Mouse (Mus musculus) stomach, embryonic 16.5 days (tissue): ENCODE data around the gene Glis1. TPM values are rescaled to one million over a fixed set of nuclear protein-coding genes. Genes with fewer than 3 reads are reported as not detected.

ENCODE experiments used
- ATAC-seq: fragments of 200-750 bp; cut with Nextera tagmentation; 2 replicates; pipeline ENCODE4 v1.8.0; 2017; ENCODE audit warnings: moderate number of reproducible peaks, moderate TSS enrichment; ENCODE audit not compliant: insufficient read depth, low FRiP score
- H3K27ac ChIP-seq: fragments of 300-500 bp; sonication (generic); 2 replicates; pipeline ENCODE4 v1.5.1; 2014; ENCODE audit warnings: low read length
- H3K27me3 ChIP-seq: fragments of 300-500 bp; sonication (generic); 2 replicates; pipeline ENCODE4 v1.6.1; 2014; ENCODE audit warnings: low read length, control low read depth, mixed read lengths; ENCODE audit not compliant: control insufficient read depth, insufficient read depth
- H3K36me3 ChIP-seq: fragments of 300-500 bp; sonication (generic); 2 replicates; pipeline ENCODE4 v1.6.1; 2014; ENCODE audit warnings: low read length; ENCODE audit not compliant: control insufficient read depth, insufficient read depth
- H3K4me1 ChIP-seq: fragments of 300-500 bp; sonication (generic); 2 replicates; pipeline ENCODE4 v1.6.1; 2014; ENCODE audit warnings: low read length, control low read depth, mixed read lengths; ENCODE audit not compliant: control insufficient read depth, insufficient read depth
- H3K4me2 ChIP-seq: fragments of 300-500 bp; sonication (generic); 2 replicates; pipeline ENCODE4 v1.6.1; 2014; ENCODE audit warnings: low read depth, low read length, mixed read lengths
- H3K4me3 ChIP-seq: fragments of 300-500 bp; sonication (generic); replicated peaks from 2 replicates; pipeline ENCODE4 v1.5.1; 2014; ENCODE audit warnings: mild to moderate bottlenecking, low read length
- H3K9ac ChIP-seq: fragments of 300-500 bp; sonication (generic); 2 replicates; pipeline ENCODE4 v1.6.1; 2014; ENCODE audit warnings: low read length
- H3K9me3 ChIP-seq: fragments of 300-500 bp; sonication (generic); replicated peaks from 2 replicates; pipeline ENCODE4 v1.6.1; 2016; ENCODE audit warnings: low read length, control low read depth; ENCODE audit not compliant: control insufficient read depth
- WGBS: fragments of 180-500 bp; shearing (Covaris S2); extraction: QIAGEN DNeasy Blood & Tissue Kit; methylation state at CpG from one replicate; pipeline ENCODE4 v1.1.7; 2014; 5-methylcytosine and 5-hydroxymethylcytosine counted together
- polyA plus RNA-seq: library from polyadenylated mRNA; unstranded; fragments of >200 nt; fragmentation: Nextera tagmentation; extraction: Ambion mirVana; gene quantifications from 2 replicates; pipeline ENCODE4 v1.2.1, GENCODE M21; 2015

The Glis1 gene
- polyA plus RNA-seq, 1 experiment from 2014 or later = 0.87 TPM

DNA sequence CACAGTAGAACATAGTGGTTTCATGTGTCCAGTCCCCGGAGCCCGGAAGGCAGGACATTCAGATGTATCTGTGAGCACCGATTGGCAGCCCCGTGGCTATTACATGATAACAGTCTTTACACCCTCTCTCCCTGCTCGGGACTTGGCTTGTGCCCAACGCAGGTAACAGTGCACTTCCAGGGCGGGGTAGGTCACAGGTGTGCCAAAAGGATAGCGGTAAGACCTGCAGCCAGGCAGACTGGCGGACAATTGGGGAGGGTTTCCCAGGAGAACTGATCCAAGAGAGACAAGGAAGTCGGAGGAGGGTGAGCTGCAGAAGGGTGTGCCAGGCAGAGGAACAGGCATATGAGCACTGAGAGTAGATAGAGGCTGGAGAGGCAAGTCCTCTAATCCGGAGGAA, 84.4 kb downstream of the Glis1 start:
- 77% methylated on average over 11 of the region's 11 CpGs for WGBS
- Histone ChIP-seq H3K4me3 (no peak overlapping the region), H3K27ac (no peak overlapping the region), H3K36me3 (no peaks in the 10 kb centered on the region), H3K4me2 (no peak overlapping the region), H3K9ac (no peak overlapping the region), H3K4me1 (0 out of 2 replicates have a peak, but pooled peaks cover 6% of the 10 kb centered on the region), H3K9me3 (no peaks in the 10 kb centered on the region), H3K27me3 (no peaks in the 10 kb centered on the region)
- ATAC-seq = no peak

DNA sequence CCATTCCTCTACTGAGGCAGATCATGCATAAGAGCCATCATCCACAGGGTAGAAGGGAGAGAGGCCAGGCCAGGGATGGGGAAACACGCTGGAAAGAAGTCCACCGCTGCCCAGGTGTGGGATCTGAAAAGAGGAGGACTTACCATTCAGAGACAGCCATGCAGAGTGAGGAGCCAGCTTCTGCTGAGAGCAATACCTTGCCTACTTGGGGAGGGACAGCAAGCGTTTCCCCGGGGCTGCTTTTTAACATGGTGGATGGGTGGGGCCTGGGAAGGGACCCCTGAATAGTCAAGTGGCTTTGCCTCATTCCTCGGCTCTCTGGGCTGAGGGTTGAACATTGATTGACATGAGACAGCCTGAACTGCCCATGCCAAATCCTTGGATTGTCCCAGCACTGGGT, 85.7 kb downstream of the Glis1 start:
- Histone ChIP-seq H3K4me2 (no peak overlapping the region), H3K27me3 (no peaks in the 10 kb centered on the region), H3K9me3 (no peaks in the 10 kb centered on the region), H3K9ac (no peak overlapping the region), H3K36me3 (no peaks in the 10 kb centered on the region), H3K27ac (no peak overlapping the region), H3K4me1 (0 out of 2 replicates have a peak, but pooled peaks cover 6% of the 10 kb centered on the region), H3K4me3 (no peak overlapping the region)
- 83% methylated on average over 5 of the region's 5 CpGs for WGBS
- no peak for ATAC-seq

DNA sequence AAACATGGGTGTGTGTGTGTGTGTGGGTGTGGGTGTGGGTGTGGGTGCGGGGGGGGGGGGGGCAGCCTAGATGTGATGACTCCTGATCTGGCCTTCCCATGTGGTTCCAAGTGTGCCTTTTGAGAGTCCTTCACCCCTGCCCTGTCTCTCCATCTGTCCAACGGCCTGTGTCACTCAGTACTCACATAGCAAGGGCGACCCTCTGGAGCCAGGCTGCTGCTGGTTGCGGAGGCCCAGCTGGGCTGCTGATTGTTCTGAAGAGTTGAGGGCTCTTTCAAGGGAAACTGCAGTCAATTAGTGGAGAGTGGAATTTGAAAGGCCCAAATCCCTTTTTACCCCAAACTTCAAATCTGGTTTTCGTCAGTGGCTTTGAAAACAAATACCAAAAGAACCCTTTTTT, 86.4 kb downstream of the Glis1 start:
- Histone ChIP-seq H3K27ac (no peak overlapping the region), H3K4me2 (no peak overlapping the region), H3K4me1 (0 out of 2 replicates have a peak, but pooled peaks cover 6% of the 10 kb centered on the region), H3K9me3 (no peaks in the 10 kb centered on the region), H3K4me3 (no peak overlapping the region), H3K9ac (no peak overlapping the region), H3K27me3 (no peaks in the 10 kb centered on the region), H3K36me3 (no peaks in the 10 kb centered on the region)
- no peak for ATAC-seq
- 42% methylated on average over 5 of the region's 5 CpGs for whole genome bisulfite sequencing

DNA sequence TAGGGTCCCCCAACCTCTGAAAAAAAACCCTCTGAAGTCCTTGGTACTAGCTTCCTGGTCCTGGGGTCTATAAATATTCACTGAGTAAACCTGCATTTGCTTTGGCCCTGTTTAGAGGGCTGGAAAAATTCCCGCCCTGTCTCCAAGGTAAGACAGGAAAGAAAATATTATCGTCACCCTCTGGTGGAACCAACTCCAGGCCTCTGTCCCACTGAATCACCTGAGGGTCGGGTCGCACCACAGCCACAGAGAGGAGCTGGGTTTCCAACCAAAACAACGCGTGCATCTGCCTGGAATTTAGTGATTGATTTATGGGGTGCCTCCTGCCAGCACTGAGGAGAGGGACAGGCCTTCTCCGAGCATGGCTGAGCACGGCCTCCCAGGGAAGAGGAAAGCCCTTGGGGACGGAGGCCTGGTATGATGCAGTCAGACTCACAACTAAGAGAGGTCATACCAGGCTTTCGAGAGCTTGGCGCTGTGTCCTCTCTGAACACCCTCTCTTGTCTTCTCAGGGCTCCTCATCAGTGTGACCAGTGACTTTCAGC, 89.3 kb downstream of the Glis1 start:
- 0 out of 2 replicates have a peak, but pooled peaks cover 6% of the 10 kb centered on the region for H3K4me1 ChIP-seq
- no peak overlapping the region for H3K4me2 ChIP-seq
- no peak overlapping the region for H3K9ac ChIP-seq
- no peaks in the 10 kb centered on the region for H3K36me3 ChIP-seq
- 57% methylated on average over 11 of the region's 11 CpGs for WGBS
- no peaks in the 10 kb centered on the region for H3K9me3 ChIP-seq
- no peak for ATAC-seq
- no peaks in the 10 kb centered on the region for H3K27me3 ChIP-seq
- no peak overlapping the region for H3K4me3 ChIP-seq
- no peak overlapping the region for H3K27ac ChIP-seq

DNA sequence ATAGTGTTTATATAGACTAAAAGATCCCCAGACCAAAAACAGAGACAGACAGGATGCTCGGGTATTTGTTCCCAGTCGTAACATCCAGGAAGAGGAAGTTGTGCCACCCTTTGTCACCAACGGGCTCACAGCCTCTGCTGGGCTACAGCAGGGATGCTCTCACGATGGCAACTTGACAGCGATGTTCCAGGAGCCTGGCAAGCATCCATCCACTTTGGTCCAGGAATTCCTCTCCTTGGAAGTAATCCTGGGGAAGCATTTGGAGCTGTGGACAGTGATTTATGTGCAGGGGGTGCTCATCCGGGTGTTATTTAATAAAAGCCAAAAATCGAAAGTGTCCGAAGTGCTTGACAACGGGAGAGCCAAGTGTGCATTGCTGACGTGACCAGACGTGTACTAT, 100.7 kb downstream of the Glis1 start:
- Histone ChIP-seq H3K4me1 (peaks cover 5% of the 10 kb centered on the region; the same call in 1 of the 2 replicates), H3K4me2 (no peak overlapping the region), H3K27me3 (0 out of 2 replicates have a peak, but pooled peaks cover 4% of the 10 kb centered on the region), H3K27ac (no peak overlapping the region), H3K9ac (no peak overlapping the region), H3K36me3 (no peaks in the 10 kb centered on the region), H3K9me3 (no peaks in the 10 kb centered on the region), H3K4me3 (no peak overlapping the region)
- 56% methylated on average over 11 of the region's 11 CpGs for WGBS
- no peak for ATAC-seq

DNA sequence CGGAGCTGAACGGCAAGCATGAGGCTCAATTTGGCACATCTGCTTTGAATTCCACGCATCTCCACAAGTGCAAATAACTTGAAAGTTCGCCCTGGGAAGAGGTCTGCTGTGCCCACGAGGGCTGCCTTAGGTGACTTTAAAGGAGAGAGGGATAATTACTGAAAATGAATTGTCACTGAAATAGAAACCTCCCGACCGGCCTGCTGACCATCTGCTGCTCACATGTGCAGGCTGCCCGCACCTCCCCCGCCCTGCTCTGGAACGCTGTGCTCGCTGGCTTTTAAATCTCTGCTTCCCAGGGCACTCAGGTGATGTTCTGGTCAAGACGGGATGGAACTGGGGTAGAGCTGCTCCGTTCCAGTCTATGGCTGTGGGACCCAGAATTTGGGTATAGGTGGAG, 103.7 kb downstream of the Glis1 start:
- H3K27ac ChIP-seq = no peak overlapping the region
- 34% methylated on average over 13 of the region's 13 CpGs for WGBS
- H3K4me1 ChIP-seq = peaks cover 5% of the 10 kb centered on the region; the same call in 1 of the 2 replicates
- H3K4me2 ChIP-seq = no peak overlapping the region
- no peak overlapping the region for H3K9ac ChIP-seq
- H3K4me3 ChIP-seq = no peak overlapping the region
- no peaks in the 10 kb centered on the region for H3K36me3 ChIP-seq
- H3K27me3 ChIP-seq = 0 out of 2 replicates have a peak, but pooled peaks cover 4% of the 10 kb centered on the region
- no peaks in the 10 kb centered on the region for H3K9me3 ChIP-seq
- ATAC-seq = no peak

DNA sequence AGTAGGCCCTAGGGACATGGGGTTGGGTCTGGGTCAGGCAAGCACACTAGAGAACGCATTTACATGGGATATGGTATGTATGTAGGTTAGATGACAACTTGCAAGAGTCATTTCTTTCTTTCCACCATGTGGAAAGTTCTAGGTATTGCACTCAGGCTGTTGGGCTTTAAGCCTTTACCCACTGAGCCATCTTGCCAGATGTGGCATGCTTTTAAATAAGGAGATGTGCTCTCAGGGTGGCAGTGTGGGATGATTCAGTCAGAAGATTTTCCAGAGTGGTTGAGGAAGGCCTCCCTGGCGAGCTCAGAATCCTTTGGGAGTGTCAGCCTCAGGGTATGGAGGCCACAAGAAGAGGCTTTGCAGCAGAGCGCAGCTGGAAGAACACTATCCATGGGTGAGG, 104.2 kb downstream of the Glis1 start:
- Histone ChIP-seq H3K4me2 (no peak overlapping the region), H3K27me3 (0 out of 2 replicates have a peak, but pooled peaks cover 4% of the 10 kb centered on the region)
- 76% methylated on average over 3 of the region's 3 CpGs for WGBS

DNA sequence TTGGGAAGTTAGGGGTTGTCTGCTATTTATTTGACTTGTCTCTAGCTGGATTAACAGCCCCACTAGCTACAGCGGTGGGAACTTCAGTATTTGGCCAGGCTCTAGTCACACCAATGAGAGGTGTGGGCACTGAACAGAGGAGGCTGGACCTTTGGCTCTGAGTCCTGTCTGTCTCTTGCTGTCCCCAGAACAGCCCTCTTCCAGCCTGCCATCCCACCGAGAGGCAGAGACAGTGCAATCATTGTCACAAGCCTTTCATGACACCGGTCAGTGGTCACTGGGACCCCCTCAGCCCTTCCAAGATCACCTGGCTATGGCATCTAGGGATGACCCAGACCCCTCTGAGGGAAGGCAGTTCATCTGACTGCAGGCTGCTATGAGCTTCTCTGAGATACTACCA, 104.6 kb downstream of the Glis1 start:
- Histone ChIP-seq H3K27ac (no peak overlapping the region), H3K4me1 (peaks cover 5% of the 10 kb centered on the region; the same call in 1 of the 2 replicates), H3K4me3 (no peak overlapping the region), H3K9me3 (no peaks in the 10 kb centered on the region), H3K27me3 (0 out of 2 replicates have a peak, but pooled peaks cover 4% of the 10 kb centered on the region), H3K36me3 (no peaks in the 10 kb centered on the region), H3K9ac (no peak overlapping the region), H3K4me2 (no peak overlapping the region)
- no peak for ATAC-seq
- 71% methylated on average over 3 of the region's 3 CpGs for WGBS

More for the DNA sequence above, 104.2 kb downstream of the Glis1 start:
- H3K4me1 ChIP-seq = peaks cover 5% of the 10 kb centered on the region; the same call in 1 of the 2 replicates
- no peak overlapping the region for H3K4me3 ChIP-seq
- no peaks in the 10 kb centered on the region for H3K9me3 ChIP-seq
- no peaks in the 10 kb centered on the region for H3K36me3 ChIP-seq
- no peak overlapping the region for H3K27ac ChIP-seq
- no peak overlapping the region for H3K9ac ChIP-seq
- ATAC-seq = no peak

DNA sequence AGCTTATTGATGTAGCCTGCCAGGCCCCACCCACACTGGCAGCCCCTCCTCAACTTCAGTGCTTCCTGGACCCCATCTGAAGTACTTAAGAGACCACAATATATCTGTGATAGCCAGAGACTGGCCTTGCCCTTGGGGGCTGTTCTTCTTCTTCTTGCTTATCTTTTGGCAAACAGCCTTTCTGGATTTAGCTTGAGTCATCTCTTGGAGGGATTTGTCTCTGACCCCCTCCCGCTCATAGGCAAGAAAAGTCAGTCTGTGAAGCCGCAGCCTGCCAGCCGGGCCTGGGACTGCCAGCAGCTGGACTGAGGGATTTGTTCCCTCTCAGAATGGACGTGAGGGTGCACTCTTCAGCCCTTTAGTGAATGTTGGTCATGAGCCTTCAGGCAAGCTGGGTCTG, 107.4 kb downstream of the Glis1 start:
- 44% methylated on average over 4 of the region's 4 CpGs for WGBS
- Histone ChIP-seq H3K4me3 (no peak overlapping the region), H3K27me3 (0 out of 2 replicates have a peak, but pooled peaks cover 4% of the 10 kb centered on the region), H3K4me1 (peaks cover 13% of the 10 kb centered on the region), H3K36me3 (no peaks in the 10 kb centered on the region), H3K9me3 (no peaks in the 10 kb centered on the region), H3K27ac (no peak overlapping the region), H3K9ac (no peak overlapping the region), H3K4me2 (no peak overlapping the region)
- ATAC-seq = no peak
